ENCODE assay signal across 8 mouse cellular contexts in genomic region chr11:101790811-101791526, GRCm38 (mm10). TPM values are rescaled to one million over a fixed set of nuclear protein-coding genes. Genes with fewer than 3 reads are reported as not detected.
DNase-seq lines count a peak whose midpoint lies in the region; ATAC-seq and TF ChIP-seq lines count a peak whose summit lies in the region.

No protein-coding gene starts in this region.

- no peak for TF ChIP-seq CTCF in lung, postnatal 0 days (IDR thresholded peaks at IDR 0.05)

- DNase-seq in layer of hippocampus, postnatal 10 days (ENCODE audit: low spot score in 2 of 2), result peak; percentile 43 to 53
- no peak for DNase-seq in layer of hippocampus, adult 11-12 months (ENCODE audit: low spot score)
- peak; percentile 8 for DNase-seq in kidney, adult 11 months
- DNase-seq in lung, postnatal 0 days (ENCODE audit: low spot score), result peak; percentile 88
- DNase-seq in right cerebral cortex, postnatal 36 days (ENCODE audit: low spot score in 2 of 2), result no peak
- DNase-seq in spleen, postnatal 14 days (ENCODE audit: low spot score in 2 of 2), result no peak

- H3K4me3 ChIP-seq in embryonic facial prominence, embryonic 15.5 days (replicated peaks), result no peak overlapping the region
- no peak overlapping the region for H3K4me3 ChIP-seq in lung, postnatal 0 days (ENCODE audit: low read depth, low read length)

- TF ChIP-seq EP300 in lung, postnatal 0 days (IDR thresholded peaks at IDR 0.05), result no peak

- no peaks in the 10 kb centered on the region for H3K9me3 ChIP-seq in embryonic facial prominence, embryonic 15.5 days (replicated peaks)
- no peaks in the 10 kb centered on the region for H3K9me3 ChIP-seq in lung, postnatal 0 days (ENCODE audit: low read length)

- H3K4me1 ChIP-seq in embryonic facial prominence, embryonic 15.5 days, result peaks cover 23% of the 10 kb centered on the region
- H3K4me1 ChIP-seq in lung, postnatal 0 days (ENCODE audit: insufficient read depth, low read depth, low read length), result 0 out of 2 replicates have a peak, but pooled peaks cover 5% of the 10 kb centered on the region

- H3K4me2 ChIP-seq in embryonic facial prominence, embryonic 15.5 days (replicated peaks), result peak overlapping the region; percentile 30
- 0 out of 2 replicates have a peak overlapping the region, but pooled peaks have one; percentile 6 for H3K4me2 ChIP-seq in lung, postnatal 0 days (replicated peaks; ENCODE audit: low read depth, low read length)

- H3K27me3 ChIP-seq in embryonic facial prominence, embryonic 15.5 days, result peaks cover 22% of the 10 kb centered on the region
- H3K27me3 ChIP-seq in lung, postnatal 0 days (replicated peaks; ENCODE audit: insufficient read depth, low read length), result no peaks in the 10 kb centered on the region; the same call in 1 of the 2 replicates

- no peak for ATAC-seq in embryonic facial prominence, embryonic 15.5 days (ENCODE audit: insufficient number of reproducible peaks, low FRiP score, low TSS enrichment, low read depth)
- ATAC-seq in lung, postnatal 0 days, result peak; percentile 90
- no peak for ATAC-seq in inflammation-experienced regulatory T-cells, adult 6 months

- H3K9ac ChIP-seq in embryonic facial prominence, embryonic 15.5 days, result no peak overlapping the region
- no peak overlapping the region for H3K9ac ChIP-seq in lung, postnatal 0 days (replicated peaks; ENCODE audit: low read depth)

- H3K27ac ChIP-seq in embryonic facial prominence, embryonic 15.5 days (replicated peaks), result 0 out of 2 replicates have a peak overlapping the region, but pooled peaks have one; percentile 29
- no peak overlapping the region for H3K27ac ChIP-seq in lung, postnatal 0 days (ENCODE audit: low read length)

- 34% methylated on average over 19 of the region's 19 CpGs for WGBS in embryonic facial prominence, embryonic 15.5 days
- 15% methylated on average over 19 of the region's 19 CpGs for WGBS in lung, postnatal 0 days

- H3K36me3 ChIP-seq in embryonic facial prominence, embryonic 15.5 days, result no peaks in the 10 kb centered on the region
- H3K36me3 ChIP-seq in lung, postnatal 0 days (ENCODE audit: insufficient read depth, low read length), result no peaks in the 10 kb centered on the region

RNA-seq across cellular contexts. Expression of gene Etv4, which starts 5.8 kb away (rescaled TPM):
- 10 to 100 TPM; 25.8 to 29.3 TPM for total RNA-seq in layer of hippocampus, postnatal 10 days (2021)
- polyA plus RNA-seq in embryonic facial prominence, embryonic 15.5 days (2015; fragmentation: Nextera tagmentation; extraction: Ambion mirVana), result 11.1 and 15.1 TPM in 2 replicates
- polyA plus RNA-seq in lung, postnatal 0 days (2015; fragmentation: Nextera tagmentation; extraction: Ambion mirVana), result 1.2 TPM in 2 replicates
- polyA plus RNA-seq in inflammation-experienced regulatory T-cells, adult 6 months (2017; shearing (Covaris generic)), result under 1 TPM in 1 of 3 experiments, not detected in 2; 0.43 TPM

RNA-seq across cellular contexts. Expression of gene Dhx8, which starts 58.2 kb away (rescaled TPM):
- total RNA-seq in layer of hippocampus, postnatal 10 days (2021), result 10 to 100 TPM; 31.3 to 32.3 TPM
- polyA plus RNA-seq in embryonic facial prominence, embryonic 15.5 days (2015; fragmentation: Nextera tagmentation; extraction: Ambion mirVana), result 32.4 and 36.4 TPM in 2 replicates
- polyA plus RNA-seq in lung, postnatal 0 days (2015; fragmentation: Nextera tagmentation; extraction: Ambion mirVana), result 16.4 and 20.3 TPM in 2 replicates
- polyA plus RNA-seq in inflammation-experienced regulatory T-cells, adult 6 months (2017; shearing (Covaris generic)), result 10 to 100 TPM; 29.2 to 33.5 (median 29.4) TPM

Comparison
In these comparisons a context has a peak if more than half of its experiments do, and no peak if none do; other contexts are left out.
1. DNase-seq: peak in layer of hippocampus, postnatal 10 days (2 of 2), kidney, adult 11 months (single experiment) and lung, postnatal 0 days (single experiment); none in layer of hippocampus, adult 11-12 months (single experiment), right cerebral cortex, postnatal 36 days (0 of 2) and spleen, postnatal 14 days (0 of 2).